Mouse (Mus musculus) liver, embryonic 13.5 days (tissue): ENCODE measurements at regions not wholly inside any gene's neighbourhood (a gene's known extent, or its start where the extent isn't known, plus 50 kb on each side); places are given as distances from the start of the nearest gene placed in this dataset.

ENCODE experiments used
- ATAC-seq: fragments of 200-750 bp; cut with Nextera tagmentation; 2 replicates; pipeline ENCODE4 v1.8.0; 2017; ENCODE audit warnings: low read depth, mild to moderate bottlenecking, moderate number of reproducible peaks, moderate library complexity
- DNase-seq: peaks from one replicate; pipeline ENCODE4 v3.0.0; 2022
- H3K27ac ChIP-seq: fragments of 300-500 bp; sonication (generic); 2 replicates; pipeline ENCODE4 v1.5.1; 2015; ENCODE audit warnings: moderate library complexity, mild to moderate bottlenecking, inconsistent platforms
- H3K27me3 ChIP-seq: fragments of 300-500 bp; sonication (generic); 2 replicates; pipeline ENCODE4 v1.6.1; 2015; ENCODE audit warnings: mild to moderate bottlenecking, inconsistent platforms
- H3K36me3 ChIP-seq: fragments of 300-500 bp; sonication (generic); 2 replicates; pipeline ENCODE4 v1.6.1; 2015; ENCODE audit warnings: mild to moderate bottlenecking, inconsistent platforms
- H3K4me1 ChIP-seq: fragments of 300-500 bp; sonication (generic); replicated peaks from 2 replicates; pipeline ENCODE4 v1.6.1; 2015; ENCODE audit warnings: inconsistent platforms
- H3K4me2 ChIP-seq: fragments of 300-500 bp; sonication (generic); 2 replicates; pipeline ENCODE4 v1.6.1; 2015; ENCODE audit warnings: inconsistent platforms, mild to moderate bottlenecking, moderate library complexity
- H3K4me3 ChIP-seq: fragments of 300-500 bp; sonication (generic); replicated peaks from 2 replicates; pipeline ENCODE4 v1.5.1; 2015; ENCODE audit warnings: mild to moderate bottlenecking, inconsistent platforms
- H3K9ac ChIP-seq: fragments of 300-500 bp; sonication (generic); 2 replicates; pipeline ENCODE4 v1.6.1; 2015; ENCODE audit warnings: mild to moderate bottlenecking, inconsistent platforms
- H3K9me3 ChIP-seq: fragments of 300-500 bp; sonication (generic); replicated peaks from 2 replicates; pipeline ENCODE4 v1.6.1; 2016; ENCODE audit warnings: inconsistent platforms
- WGBS: fragments of 180-500 bp; shearing (Covaris S2); methylation state at CpG from one replicate; pipeline ENCODE4 v1.1.7; 2015; ENCODE audit not compliant: insufficient replicate concordance; 5-methylcytosine and 5-hydroxymethylcytosine counted together

- H3K27me3 ChIP-seq, result no peaks in the 10 kb centered on the region
- H3K27ac ChIP-seq, result no peak overlapping the region
- H3K36me3 ChIP-seq, result no peaks in the 10 kb centered on the region
- DNase-seq (no peak), ATAC-seq (no peak)
- H3K4me1 ChIP-seq, result no peaks in the 10 kb centered on the region
- H3K4me2 ChIP-seq, result no peak overlapping the region
- no peaks in the 10 kb centered on the region for H3K9me3 ChIP-seq
- 63% methylated on average over 2 of the region's 2 CpGs for WGBS
- H3K9ac ChIP-seq, result no peak overlapping the region
- H3K4me3 ChIP-seq, result no peak overlapping the region
Measured at GRCm38 (mm10) chr8:127825041-127825440, 533.4 kb upstream of the Nrp1 start.

GRCm38 (mm10) chr8:127827826-127828225 is 530.6 kb upstream of the Nrp1 start:
- H3K4me3 ChIP-seq, result no peak overlapping the region
- no peaks in the 10 kb centered on the region for H3K4me1 ChIP-seq
- no peaks in the 10 kb centered on the region for H3K36me3 ChIP-seq
- no peak overlapping the region for H3K9ac ChIP-seq
- H3K27ac ChIP-seq, result no peak overlapping the region
- ATAC-seq (no peak), DNase-seq (no peak)
- no peak overlapping the region for H3K4me2 ChIP-seq
- H3K9me3 ChIP-seq, result no peaks in the 10 kb centered on the region
- no peaks in the 10 kb centered on the region for H3K27me3 ChIP-seq
- 65% methylated on average over 5 of the region's 5 CpGs for WGBS

- WGBS, result 42% methylated on average over 1 of the region's 1 CpGs
- H3K9ac ChIP-seq, result no peak overlapping the region
- no peaks in the 10 kb centered on the region for H3K36me3 ChIP-seq
- no peak overlapping the region for H3K4me3 ChIP-seq
- no peaks in the 10 kb centered on the region for H3K9me3 ChIP-seq
- ATAC-seq (no peak), DNase-seq (no peak)
- no peaks in the 10 kb centered on the region for H3K4me1 ChIP-seq
- no peak overlapping the region for H3K27ac ChIP-seq
- H3K27me3 ChIP-seq, result no peaks in the 10 kb centered on the region
- no peak overlapping the region for H3K4me2 ChIP-seq
Measured at GRCm38 (mm10) chr8:127829659-127830058, 528.7 kb upstream of the Nrp1 start.

- whole genome bisulfite sequencing, result 62% methylated on average over 3 of the region's 3 CpGs
- no peaks in the 10 kb centered on the region for H3K9me3 ChIP-seq
- no peak overlapping the region for H3K27ac ChIP-seq
- no peaks in the 10 kb centered on the region for H3K36me3 ChIP-seq
- H3K9ac ChIP-seq, result no peak overlapping the region
- no peaks in the 10 kb centered on the region for H3K4me1 ChIP-seq
- DNase-seq, result no peak
- no peaks in the 10 kb centered on the region for H3K27me3 ChIP-seq
- H3K4me2 ChIP-seq, result no peak overlapping the region
- no peak for ATAC-seq
- no peak overlapping the region for H3K4me3 ChIP-seq
Measured at GRCm38 (mm10) chr8:127834006-127834405, 524.4 kb upstream of the Nrp1 start.

- Histone ChIP-seq H3K36me3 (no peaks in the 10 kb centered on the region), H3K4me2 (no peak overlapping the region), H3K27ac (no peak overlapping the region), H3K4me3 (no peak overlapping the region), H3K9ac (no peak overlapping the region), H3K4me1 (no peaks in the 10 kb centered on the region), H3K9me3 (no peaks in the 10 kb centered on the region), H3K27me3 (no peaks in the 10 kb centered on the region)
- ATAC-seq, result no peak
- no peak for DNase-seq
- WGBS, result 50% methylated on average over 6 of the region's 6 CpGs
Measured at GRCm38 (mm10) chr8:127836410-127837206, 521.8 kb upstream of the Nrp1 start.

- H3K9ac ChIP-seq, result no peak overlapping the region
- no peak for DNase-seq
- H3K4me1 ChIP-seq, result no peaks in the 10 kb centered on the region
- H3K27ac ChIP-seq, result no peak overlapping the region
- ATAC-seq, result no peak
- no peak overlapping the region for H3K4me2 ChIP-seq
- no peaks in the 10 kb centered on the region for H3K9me3 ChIP-seq
- no peak overlapping the region for H3K4me3 ChIP-seq
- H3K36me3 ChIP-seq, result no peaks in the 10 kb centered on the region
- no peaks in the 10 kb centered on the region for H3K27me3 ChIP-seq
Measured at GRCm38 (mm10) chr8:127838311-127838710, 520.1 kb upstream of the Nrp1 start.

GRCm38 (mm10) chr8:127847332-127848018 is 510.9 kb upstream of the Nrp1 start:
- H3K4me1 ChIP-seq, result no peaks in the 10 kb centered on the region
- H3K27ac ChIP-seq, result no peak overlapping the region
- DNase-seq (no peak), ATAC-seq (no peak)
- H3K4me2 ChIP-seq, result no peak overlapping the region
- H3K36me3 ChIP-seq, result no peaks in the 10 kb centered on the region
- H3K4me3 ChIP-seq, result no peak overlapping the region
- H3K9me3 ChIP-seq, result no peaks in the 10 kb centered on the region
- no peak overlapping the region for H3K9ac ChIP-seq
- 33% methylated on average over 9 of the region's 9 CpGs for WGBS
- no peaks in the 10 kb centered on the region for H3K27me3 ChIP-seq

- Histone ChIP-seq H3K4me3 (no peak overlapping the region), H3K9ac (no peak overlapping the region), H3K4me1 (no peaks in the 10 kb centered on the region), H3K36me3 (no peaks in the 10 kb centered on the region), H3K9me3 (no peaks in the 10 kb centered on the region), H3K4me2 (no peak overlapping the region), H3K27ac (no peak overlapping the region), H3K27me3 (no peaks in the 10 kb centered on the region)
- no peak for ATAC-seq
- no peak for DNase-seq
Measured at GRCm38 (mm10) chr8:127849926-127850325, 508.5 kb upstream of the Nrp1 start.

GRCm38 (mm10) chr8:127855653-127856300 is 502.6 kb upstream of the Nrp1 start:
- no peak overlapping the region for H3K9ac ChIP-seq
- ATAC-seq (no peak), DNase-seq (no peak)
- H3K27me3 ChIP-seq, result no peaks in the 10 kb centered on the region
- WGBS, result 30% methylated on average over 4 of the region's 4 CpGs
- H3K4me1 ChIP-seq, result no peaks in the 10 kb centered on the region
- H3K27ac ChIP-seq, result no peak overlapping the region
- no peak overlapping the region for H3K4me2 ChIP-seq
- no peak overlapping the region for H3K4me3 ChIP-seq
- H3K9me3 ChIP-seq, result no peaks in the 10 kb centered on the region
- H3K36me3 ChIP-seq, result no peaks in the 10 kb centered on the region

- Histone ChIP-seq H3K36me3 (no peaks in the 10 kb centered on the region), H3K4me3 (no peak overlapping the region), H3K27ac (no peak overlapping the region), H3K9me3 (no peaks in the 10 kb centered on the region), H3K9ac (no peak overlapping the region), H3K4me2 (no peak overlapping the region), H3K27me3 (no peaks in the 10 kb centered on the region), H3K4me1 (no peaks in the 10 kb centered on the region)
- DNase-seq (no peak), ATAC-seq (no peak)
- 34% methylated on average over 5 of the region's 5 CpGs for WGBS
Measured at GRCm38 (mm10) chr8:127856351-127857135, 501.9 kb upstream of the Nrp1 start.

- Histone ChIP-seq H3K4me1 (no peaks in the 10 kb centered on the region), H3K4me2 (no peak overlapping the region), H3K9ac (no peak overlapping the region), H3K27me3 (no peaks in the 10 kb centered on the region), H3K9me3 (no peaks in the 10 kb centered on the region), H3K4me3 (no peak overlapping the region), H3K27ac (no peak overlapping the region), H3K36me3 (no peaks in the 10 kb centered on the region)
- ATAC-seq (no peak), DNase-seq (no peak)
- WGBS, result 59% methylated on average over 3 of the region's 3 CpGs
Measured at GRCm38 (mm10) chr8:127859036-127859435, 499.4 kb upstream of the Nrp1 start.
